Mouse (Mus musculus) urinary bladder, adult 18-20 months (tissue): ENCODE data around the gene H3f3a.
A peak's percentile ranks its signal among the peaks of the same experiment; 100 is the strongest.

ENCODE experiments used
- DNase-seq, 2 experiments: peaks; one replicate each; pipeline ENCODE4 v3.0.0; 2022; ENCODE audit warnings: low spot score in 2 of 2, mixed read lengths in 2 of 2

Gene H3f3a

GRCm38 (mm10) chr1:180823716-180824115 lies 10.0 kb upstream of the H3f3a start:
- DNase-seq: no peak

- no peak for DNase-seq
These were observed 8.5 kb upstream of the H3f3a start for GRCm38 (mm10) chr1:180822276-180822675.

- DNase-seq: no peak
These were observed 7.4 kb upstream of the H3f3a start for GRCm38 (mm10) chr1:180821101-180821500.

- no peak for DNase-seq
These were observed 4.3 kb upstream of the H3f3a start for GRCm38 (mm10) chr1:180818000-180818399.

- no peak for DNase-seq
These were observed 1.8 kb upstream of the H3f3a start for GRCm38 (mm10) chr1:180815371-180816024.

GRCm38 (mm10) chr1:180813409-180813884 lies 296 bp downstream of the H3f3a start:
- DNase-seq: peak; percentile 92 to 94

GRCm38 (mm10) chr1:180812463-180813408 lies 1.0 kb downstream of the H3f3a start:
- peak; percentile 51 to 68 for DNase-seq

GRCm38 (mm10) chr1:180811596-180812462 lies 1.9 kb downstream of the H3f3a start:
- DNase-seq: no peak

GRCm38 (mm10) chr1:180810976-180811375 lies 2.8 kb downstream of the H3f3a start:
- DNase-seq: no peak

GRCm38 (mm10) chr1:180808831-180809230 lies 4.9 kb downstream of the H3f3a start:
- DNase-seq: no peak

GRCm38 (mm10) chr1:180803881-180804280 lies 9.9 kb downstream of the H3f3a start:
- DNase-seq: no peak

GRCm38 (mm10) chr1:180801466-180801994 lies 12.2 kb downstream of the H3f3a start:
- DNase-seq: no peak

GRCm38 (mm10) chr1:180800814-180801213 lies 12.9 kb downstream of the H3f3a start:
- no peak for DNase-seq

- DNase-seq: no peak
These were observed 13.7 kb downstream of the H3f3a start for GRCm38 (mm10) chr1:180800022-180800421.

- no peak for DNase-seq
These were observed 14.5 kb downstream of the H3f3a start for GRCm38 (mm10) chr1:180799253-180799652.

- DNase-seq: no peak
These were observed 15.1 kb downstream of the H3f3a start for GRCm38 (mm10) chr1:180798660-180799059.

- no peak for DNase-seq
These were observed 19.6 kb downstream of the H3f3a start for GRCm38 (mm10) chr1:180794170-180794569.

- peak; percentile 30 to 47 for DNase-seq
These were observed 20.2 kb downstream of the H3f3a start for GRCm38 (mm10) chr1:180793445-180794117.

GRCm38 (mm10) chr1:180792814-180793213 lies 20.9 kb downstream of the H3f3a start:
- no peak for DNase-seq

GRCm38 (mm10) chr1:180791821-180792480 lies 21.8 kb downstream of the H3f3a start:
- DNase-seq: no peak
